Mouse (Mus musculus): ENCODE results near the gene Ift74.
"Not testable (repeated sequence)": the region's sequence is repeated elsewhere in the genome, so short reads cannot be mapped to it uniquely, and the experiment has no call there.

Ift74 gene

DNA sequence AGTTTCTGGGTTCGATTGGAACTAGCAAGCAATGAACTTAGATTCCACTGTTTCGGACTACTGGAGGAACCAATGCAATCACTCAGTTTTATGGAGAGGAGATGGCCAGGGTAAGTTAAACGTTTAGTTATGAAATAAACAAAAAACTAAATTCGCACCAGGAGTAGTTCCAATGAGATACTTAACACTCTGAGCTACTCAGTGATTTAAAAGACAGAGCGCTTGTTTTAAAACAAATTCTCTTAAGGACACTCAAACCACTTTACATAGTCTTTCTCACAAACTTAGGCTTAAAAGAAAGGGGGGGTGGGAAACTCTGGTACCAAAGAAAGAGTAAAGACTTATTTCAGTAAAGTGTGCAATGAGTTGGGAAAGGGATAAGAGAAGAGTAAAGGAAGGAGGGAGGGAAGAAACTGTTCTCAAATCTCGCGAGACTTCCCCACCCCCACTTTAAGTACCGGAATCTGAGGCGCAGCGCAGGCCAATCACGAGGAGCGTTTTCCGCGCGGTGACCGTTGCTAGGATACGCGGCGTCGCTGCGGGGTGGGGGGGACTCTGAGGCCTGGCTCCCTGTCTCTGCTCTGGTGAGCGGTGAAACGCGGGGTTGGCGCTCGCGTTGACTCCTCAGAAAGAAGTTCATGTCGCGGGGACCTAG is at the start of gene Ift74:
Ift74 (plus strand) TSS at position 520 of the 655 bp plus-strand sequence.
- DNase-seq (ENCODE audit: low read depth, low spot score): peak; percentile 98

DNA sequence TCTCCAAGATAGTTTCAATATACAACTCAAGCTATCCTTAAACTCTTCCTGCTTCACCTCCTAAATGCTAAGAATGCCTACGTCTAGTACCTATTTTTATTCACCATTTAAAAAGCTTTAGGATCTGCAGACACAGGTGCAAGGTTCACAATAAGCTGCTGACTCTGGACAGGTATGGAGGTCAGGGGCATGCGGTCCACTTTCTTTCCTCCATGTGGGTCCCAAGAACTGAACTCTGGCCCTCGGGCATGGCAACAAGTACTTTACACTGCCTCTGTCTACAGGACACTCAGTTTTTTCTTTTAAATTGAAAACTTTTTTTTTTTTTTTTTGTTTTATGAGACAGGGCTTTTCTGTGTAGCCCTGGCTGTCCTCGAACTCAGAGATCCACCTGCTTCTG is 41.6 kb upstream of the Ift74 start:
- no peak for DNase-seq (ENCODE audit: low read depth, low spot score)

DNA sequence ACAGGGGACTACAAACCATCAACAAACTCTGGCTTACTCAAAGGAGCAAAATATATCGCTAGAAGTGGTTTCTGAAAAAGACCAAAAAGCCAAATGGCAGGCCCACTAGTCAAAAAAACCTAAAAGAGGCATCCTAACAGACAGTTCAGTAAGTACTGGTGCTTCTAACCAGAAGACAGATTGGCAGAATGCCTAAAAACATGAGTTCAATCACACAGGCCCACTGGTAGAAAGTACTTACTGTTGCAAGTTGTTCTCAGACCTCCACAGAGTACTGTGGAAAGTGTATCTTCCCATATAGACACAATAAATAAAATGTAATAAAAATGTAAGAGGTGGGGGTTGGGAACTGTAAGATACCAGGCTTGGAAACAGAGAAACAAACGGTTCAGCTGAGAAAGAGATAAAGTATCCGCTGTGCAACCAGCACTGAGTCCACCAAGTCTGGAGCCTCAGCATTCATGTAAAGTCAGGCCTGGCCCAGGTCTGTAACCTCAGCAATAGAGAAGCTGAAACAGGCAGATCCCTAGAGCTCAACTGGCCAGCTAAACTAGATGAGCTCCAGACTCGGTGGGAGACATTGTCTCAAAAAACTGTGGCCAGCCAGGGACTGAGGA is 22.4 kb upstream of the Ift74 start:
- DNase-seq (ENCODE audit: low read depth, low spot score): no peak

DNA sequence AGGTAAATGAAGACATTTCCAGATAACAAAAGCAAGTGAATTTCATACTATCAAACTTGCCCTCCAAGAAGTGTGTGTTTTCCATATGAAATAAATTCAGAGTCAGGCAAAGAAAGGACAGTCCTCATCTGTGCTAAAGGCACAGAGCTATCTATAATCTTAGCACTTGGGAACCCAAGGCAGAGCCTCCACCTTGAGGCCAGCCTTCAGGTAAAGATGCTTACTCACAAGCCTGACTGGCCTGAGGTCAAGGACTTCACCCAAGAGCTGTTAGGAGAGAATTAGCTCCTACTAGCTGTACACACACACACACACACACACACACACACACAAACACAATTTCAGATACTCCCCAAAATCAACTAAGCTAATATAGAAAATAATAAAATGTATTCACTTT is 21.6 kb upstream of the Ift74 start:
- no peak for DNase-seq (ENCODE audit: low read depth, low spot score)

DNA sequence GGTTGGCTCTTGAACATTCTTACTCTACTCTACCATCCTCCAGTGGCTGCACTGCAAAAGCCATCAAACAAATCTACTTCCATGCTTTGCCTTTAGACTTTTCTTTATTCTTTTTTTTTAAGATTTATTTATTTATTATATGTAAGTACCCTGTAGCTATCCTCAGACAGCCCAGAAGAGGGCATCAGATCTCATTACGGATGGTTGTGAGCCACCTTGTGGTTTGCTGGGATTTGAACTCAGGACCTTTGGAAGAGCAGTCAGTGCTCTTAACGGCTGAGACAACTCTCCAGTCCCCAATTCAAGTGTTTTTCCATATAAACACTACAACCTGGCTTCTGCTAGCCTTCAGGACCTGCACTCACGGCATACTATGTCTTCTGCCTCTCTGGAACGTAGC is 12.9 kb upstream of the Ift74 start:
- DNase-seq (ENCODE audit: low read depth, low spot score): peak; percentile 44

DNA sequence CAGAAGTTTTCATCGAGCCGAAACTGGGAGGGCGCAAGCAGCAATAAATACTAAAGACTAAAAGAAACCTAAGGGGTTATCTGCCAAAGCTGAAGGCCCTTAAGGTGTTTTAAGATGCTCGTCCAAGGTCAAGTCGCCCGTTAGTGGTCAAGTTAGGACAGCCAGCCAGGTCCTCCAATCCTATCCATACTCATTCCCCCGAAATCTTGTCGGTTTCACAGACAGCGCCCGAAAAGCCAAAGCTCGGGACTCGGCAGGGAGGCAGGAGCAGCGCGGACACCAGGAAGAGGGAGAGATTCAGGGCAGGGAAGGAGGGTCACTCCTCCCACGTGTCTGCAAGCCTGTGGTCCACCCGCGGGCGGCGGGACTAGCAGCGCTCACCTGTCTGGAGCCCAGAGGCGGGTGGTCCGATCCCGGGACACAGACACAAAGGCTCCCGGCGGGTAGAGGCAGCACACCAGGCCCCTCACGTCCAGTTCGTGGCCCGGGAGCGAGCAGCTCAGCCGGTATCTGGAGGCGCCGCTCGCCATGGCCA is 11.7 kb upstream of the Ift74 start:
- DNase-seq (ENCODE audit: low read depth, low spot score): no peak

DNA sequence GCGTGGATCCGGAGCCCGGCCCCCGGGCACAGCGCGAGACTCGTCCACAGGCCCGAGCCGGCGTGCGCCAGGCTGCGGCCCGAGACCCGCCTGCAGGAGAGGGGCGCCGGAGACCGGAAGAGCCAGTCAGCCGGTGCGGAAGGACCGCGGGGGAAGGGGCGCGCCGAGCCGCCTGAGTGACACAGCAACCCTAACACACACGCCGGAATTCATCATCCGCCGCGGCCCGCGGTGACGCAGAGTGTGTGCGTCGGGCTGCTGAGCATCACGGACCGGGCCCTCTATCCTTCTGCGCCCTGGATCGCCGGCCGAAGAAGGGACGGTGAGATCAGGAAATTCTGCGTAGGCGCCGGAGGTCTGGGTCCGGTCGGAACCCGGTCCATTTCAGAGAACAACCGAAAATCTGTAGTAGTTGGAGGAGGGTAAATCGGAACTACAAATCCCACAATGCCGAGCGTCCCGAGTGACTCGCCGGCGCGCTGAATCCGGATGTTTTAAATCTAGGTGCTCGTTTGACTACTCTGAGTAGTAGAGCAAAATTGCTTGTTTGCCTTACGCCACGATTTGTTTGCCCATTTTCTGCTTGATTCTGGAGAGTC is 11.2 kb upstream of the Ift74 start, which contains the start of gene Plaa:
Plaa (minus strand) TSS at position 214 of the 599 bp plus-strand sequence.
- DNase-seq (ENCODE audit: low read depth, low spot score): peak; percentile 95

DNA sequence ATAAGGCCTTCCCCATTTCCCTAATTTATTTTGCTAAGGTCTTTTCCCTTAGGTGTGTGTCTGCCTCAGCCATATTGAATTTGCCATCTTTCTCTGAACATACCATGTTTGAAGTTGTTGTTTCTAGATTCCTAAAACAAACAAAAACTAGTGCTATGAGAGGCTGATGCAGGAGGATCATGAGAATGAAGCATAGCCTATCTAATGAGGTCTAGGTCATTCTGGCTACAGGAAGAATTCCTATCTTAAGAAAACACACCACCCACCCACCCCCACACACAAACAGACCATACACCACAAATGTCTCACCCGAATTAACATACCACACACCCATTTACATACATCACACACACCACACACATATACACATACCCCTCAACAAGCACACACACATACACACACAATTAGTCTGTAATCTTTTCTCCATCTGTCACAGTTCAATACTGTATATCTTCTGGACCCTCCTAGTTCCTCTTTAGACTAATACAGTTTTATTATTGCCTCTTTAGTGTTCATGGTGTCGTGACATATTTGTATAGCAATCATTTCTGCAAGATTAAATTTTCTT is 9.8 kb upstream of the Ift74 start:
- no peak for DNase-seq (ENCODE audit: low read depth, low spot score)

DNA sequence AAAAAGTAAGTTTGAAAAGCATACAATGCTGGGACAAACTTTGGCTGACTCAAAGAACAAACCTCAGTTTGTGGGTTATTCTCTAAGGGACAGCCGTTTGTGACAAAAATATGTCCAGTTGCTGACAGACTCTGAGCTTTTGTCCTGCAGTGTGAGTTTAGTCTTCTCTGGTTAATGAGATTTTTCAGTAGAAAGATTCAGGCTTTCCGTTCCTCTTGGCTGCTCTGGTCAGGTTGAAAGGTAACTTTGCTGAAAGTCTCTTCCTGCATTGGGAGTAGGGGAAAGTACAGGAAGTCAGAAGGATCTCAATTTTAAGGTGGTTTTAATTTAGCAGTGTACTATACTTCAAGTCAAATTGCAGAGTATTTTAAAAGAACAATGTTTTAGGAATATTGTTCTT is 8.7 kb upstream of the Ift74 start:
- no peak for DNase-seq (ENCODE audit: low read depth, low spot score)

DNA sequence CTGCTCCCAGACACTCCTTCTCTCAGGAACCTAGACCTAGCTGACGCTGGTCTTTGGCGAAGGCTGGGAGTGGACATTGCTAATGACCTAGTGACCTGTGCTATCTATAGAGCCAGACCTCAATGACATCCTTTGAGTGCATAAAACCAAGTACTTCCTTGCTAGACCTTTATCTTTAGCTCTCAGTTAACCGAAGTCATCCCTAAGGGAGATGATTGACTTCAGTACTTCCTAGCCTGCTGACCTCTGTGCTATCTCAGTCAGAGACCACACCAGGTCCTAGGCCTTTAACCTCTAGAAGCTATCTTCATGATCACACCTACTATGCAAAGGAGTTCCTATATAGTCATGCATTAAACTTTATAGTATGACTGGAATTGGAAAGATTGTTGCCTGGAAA is 4.0 kb upstream of the Ift74 start:
- no peak for DNase-seq (ENCODE audit: low read depth, low spot score)

DNA sequence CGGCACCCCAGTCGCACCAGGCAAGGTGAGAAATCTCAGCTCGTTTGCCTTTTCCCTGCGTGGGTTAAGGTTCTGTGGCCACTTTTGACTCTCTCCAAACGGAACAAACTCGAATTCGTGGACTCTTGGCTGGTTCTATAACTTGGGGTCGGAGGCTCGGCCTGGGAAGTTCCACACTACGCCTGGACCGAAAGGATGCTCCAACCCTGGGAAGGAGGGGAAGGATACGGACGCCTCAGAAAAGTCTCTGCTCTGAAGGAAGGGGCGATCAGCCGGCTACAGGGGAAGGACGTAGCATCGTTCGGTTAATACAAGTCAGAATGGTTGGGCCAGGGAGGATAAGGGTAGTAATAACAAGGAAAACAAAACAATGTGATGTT is 326 bp downstream of the Ift74 start:
- DNase-seq (ENCODE audit: low read depth, low spot score): no peak

DNA sequence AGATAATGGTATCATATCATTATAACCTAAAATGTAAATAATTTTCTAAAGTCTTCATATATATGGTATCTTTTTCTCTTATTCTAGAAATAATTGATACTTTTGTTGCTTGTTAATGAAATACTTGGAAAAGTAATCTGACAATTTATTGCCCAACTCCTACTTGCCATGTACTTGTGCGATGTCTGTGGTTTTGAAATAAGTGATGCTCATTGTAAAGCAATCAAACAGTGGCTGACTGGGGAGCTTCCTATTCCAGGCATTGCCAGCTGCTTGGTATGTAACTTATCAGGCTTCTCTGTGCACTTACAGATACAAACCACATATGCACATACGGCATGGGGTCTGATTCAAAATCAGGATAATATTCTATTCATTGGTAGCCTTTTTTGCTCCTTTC is 5.8 kb downstream of the Ift74 start:
- DNase-seq (ENCODE audit: low read depth, low spot score): no peak

DNA sequence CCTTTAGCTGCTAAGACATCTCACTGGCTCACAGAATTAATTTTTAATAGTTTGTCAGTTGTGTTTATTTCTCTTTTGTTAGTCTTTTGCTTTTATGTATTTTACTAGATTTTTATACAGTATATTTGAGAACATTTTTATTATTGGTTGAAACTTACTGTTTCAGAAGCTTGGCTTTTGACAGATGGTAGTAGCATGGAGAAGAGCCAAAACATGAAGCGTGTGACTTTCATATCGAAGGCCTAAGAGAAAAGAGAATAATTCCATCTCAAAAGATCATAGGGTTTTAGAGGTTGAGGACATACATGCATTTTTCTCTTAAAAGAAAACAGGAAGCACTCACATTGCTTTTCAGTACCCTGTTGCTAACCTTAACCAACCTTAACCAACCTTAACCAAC is 28.9 kb downstream of the Ift74 start:
- no peak for DNase-seq (ENCODE audit: low read depth, low spot score)

DNA sequence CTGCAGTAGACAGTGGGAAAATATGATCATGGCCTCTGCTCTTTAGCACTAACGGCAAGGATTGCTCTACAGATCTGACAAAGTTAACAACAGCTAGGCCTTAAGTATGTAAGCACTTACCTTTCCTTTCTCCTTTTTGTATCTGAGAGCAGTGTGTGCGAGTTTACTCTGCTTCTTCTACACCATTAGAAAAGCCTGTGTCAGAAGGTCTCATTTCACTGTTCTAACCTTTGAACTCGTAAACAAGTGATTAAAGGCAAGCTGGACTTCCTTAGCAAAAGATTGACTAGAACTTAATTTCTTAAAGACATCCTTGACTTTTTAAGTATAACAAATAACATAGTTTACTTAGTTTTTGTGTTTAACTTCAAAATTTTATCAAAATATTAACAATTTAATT is 35.6 kb downstream of the Ift74 start, which contains the start of gene Lrrc19:
Lrrc19 (minus strand) TSS at position 225 of the 400 bp plus-strand sequence.
- no peak for DNase-seq (ENCODE audit: low read depth, low spot score)

DNA sequence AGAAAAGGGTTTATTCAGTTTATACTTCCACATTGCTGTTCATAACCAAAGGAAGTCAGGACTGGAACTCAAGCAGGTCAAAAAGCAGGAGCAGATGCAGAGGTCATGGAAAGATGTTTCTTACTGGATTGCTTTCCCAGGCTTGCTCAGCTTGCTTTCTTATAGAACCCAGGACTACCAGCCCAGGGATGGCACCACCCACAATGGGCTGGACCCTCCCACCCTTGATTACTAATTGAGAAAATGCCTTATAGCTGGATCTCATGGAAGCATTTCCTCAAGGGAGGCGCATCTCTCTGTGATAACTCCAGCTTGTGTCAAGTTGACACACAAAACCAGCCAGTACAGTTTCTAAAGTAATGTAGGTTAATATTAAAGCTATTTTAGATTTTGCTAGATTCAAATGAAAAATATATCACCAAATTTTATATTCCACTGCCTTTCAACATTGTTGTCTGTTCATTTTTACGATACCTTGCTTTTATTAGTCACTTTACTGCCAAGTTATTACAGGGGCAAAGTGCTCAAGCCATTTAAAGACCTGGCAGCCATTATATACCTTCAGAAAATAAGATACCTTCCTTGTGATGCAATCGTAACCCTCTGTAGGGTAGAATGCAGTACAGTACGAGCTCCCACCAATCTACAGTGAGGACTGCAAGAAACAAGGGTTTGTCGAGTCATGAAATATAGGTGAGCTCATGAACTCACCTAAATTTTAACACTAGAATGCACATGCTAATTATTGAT is 36.3 kb downstream of the Ift74 start:
- not testable (repeated sequence) for DNase-seq (ENCODE audit: low read depth, low spot score)

DNA sequence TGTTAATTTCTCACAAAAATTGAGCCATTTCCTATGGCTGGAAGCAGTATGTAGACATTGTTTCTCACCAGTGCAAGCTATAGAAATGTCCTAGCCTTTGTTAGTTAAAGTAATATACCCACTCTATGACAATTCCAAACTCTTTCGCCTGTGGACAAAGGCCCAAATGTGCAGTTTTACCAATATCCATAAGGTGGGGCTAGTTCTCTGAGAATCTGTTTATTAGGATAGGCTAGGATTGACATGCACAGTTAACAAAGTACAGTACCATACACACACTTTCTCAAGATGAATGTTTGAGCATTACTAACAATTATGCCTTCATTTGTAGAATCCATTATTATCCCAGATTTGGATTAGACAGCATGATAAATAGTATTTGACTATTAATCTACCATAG is 55.4 kb downstream of the Ift74 start:
- peak; percentile 1 for DNase-seq (ENCODE audit: low read depth, low spot score)

DNA sequence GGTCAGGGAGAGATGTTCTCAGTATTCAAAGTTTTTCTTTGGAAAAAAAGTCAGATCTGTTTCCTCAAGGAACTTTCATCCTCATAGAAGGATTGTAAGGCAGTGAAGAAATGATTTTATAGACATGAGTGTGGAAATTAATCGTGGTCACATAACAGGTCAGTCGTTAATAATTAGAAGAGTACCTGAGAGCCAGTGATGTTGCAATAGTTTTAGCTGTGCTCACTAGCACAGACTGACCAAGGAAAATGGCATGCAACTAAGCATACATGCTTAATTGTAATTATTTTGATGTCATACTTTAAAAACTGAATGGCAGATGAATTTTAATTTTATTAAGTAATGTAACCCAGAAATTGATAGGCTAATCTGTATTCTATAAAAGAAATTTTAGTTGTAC is 66.4 kb downstream of the Ift74 start:
- DNase-seq (ENCODE audit: low read depth, low spot score): no peak

DNA sequence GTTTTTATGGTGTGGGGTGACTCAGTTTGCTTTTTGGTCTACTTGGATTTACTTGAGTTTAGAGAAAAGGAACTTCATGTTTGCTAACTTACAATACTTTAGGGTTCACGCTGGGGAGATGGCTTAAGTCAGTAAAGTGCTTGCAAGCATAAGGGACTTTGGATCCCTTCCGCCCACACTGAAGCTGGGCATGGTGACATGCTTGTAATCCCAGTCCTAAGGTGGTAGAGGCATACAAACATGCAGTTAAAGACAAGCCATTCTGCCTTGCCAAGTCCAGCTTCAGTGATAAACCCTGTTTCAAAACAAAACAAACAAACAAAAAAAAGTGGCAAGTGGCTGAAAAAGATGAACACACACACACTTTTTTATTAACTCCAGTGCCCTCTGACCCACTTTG is 66.9 kb downstream of the Ift74 start:
- no peak for DNase-seq (ENCODE audit: low read depth, low spot score)

DNA sequence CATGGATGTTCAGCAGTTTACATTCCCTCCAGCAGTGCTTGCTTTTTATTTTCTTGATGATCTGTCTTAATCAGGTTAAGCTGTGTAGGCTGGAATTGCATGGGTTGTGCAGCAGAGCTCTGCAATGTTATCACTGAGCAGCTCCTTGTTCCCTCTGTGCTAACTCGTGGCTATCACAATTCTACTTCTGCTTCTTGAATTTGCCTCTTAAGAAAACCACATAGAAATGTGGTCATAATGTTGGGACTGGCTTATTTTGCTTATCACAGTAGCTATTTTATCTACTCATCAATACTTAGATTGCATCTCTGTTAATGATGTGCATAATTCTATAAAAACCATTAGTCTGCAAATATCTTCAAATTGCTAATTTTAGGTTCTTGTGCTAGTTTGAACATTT is 67.7 kb downstream of the Ift74 start:
- no peak for DNase-seq (ENCODE audit: low read depth, low spot score)

DNA sequence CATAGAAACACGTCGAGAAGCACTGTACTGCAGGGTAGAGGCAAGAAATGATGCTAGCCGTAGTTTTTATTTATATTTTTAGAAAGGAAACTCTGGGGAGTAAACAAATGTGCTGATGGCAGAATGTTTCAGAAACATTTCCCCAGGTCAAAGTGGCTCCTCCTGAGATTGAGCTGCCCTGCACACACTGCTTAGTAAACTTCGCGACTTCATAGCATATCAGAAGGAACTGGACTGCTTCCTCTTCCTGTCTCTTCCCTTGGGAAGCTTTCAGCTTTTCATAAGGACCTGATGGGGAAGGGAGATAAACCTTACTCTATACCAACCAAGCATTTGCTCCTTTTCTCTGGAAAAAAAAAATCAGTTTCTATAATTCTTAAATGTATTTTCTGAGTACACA is 69.0 kb downstream of the Ift74 start:
- DNase-seq (ENCODE audit: low read depth, low spot score): no peak

DNA sequence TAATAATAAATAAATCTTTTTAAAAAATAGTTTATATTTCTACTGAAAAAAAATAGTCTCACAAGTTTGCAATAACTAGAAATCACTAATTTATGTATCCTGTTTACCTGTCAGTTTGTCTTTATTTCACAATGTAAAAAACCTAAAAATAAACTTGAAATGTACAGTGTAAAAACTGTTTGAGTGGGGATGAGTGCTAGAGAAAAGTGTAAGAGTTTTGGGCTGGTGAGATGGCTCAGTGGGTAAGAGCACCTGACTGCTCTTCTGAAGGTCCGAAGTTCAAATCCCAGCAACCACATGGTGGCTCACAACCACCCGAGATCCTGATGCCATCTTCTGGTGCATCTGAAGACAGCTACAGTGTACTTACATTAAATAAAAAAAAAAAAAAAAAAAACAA is 75.5 kb downstream of the Ift74 start:
- not testable (repeated sequence) for DNase-seq (ENCODE audit: low read depth, low spot score)

DNA sequence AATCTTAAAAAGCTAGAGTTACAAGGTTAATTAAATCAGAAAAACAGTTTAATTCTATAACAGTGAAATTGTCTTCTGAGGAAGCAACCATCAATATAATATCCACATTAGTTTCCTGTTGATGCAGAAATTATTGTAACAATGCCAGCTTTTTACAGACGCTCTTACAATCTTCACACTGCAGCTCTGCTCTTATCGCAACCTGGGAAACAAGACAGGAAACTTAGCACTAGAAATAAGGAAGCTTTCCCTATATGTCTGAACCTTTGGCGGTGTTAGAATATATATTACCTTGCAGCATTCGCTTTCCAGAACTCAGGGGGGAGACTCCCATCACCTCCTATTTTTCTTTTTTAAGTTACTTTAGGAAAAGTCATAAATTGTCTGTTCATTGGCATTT is 76.8 kb downstream of the Ift74 start:
- DNase-seq (ENCODE audit: low read depth, low spot score): no peak
